12 mouse cellular contexts compared by ENCODE assay signal in the genomic region with DNA sequence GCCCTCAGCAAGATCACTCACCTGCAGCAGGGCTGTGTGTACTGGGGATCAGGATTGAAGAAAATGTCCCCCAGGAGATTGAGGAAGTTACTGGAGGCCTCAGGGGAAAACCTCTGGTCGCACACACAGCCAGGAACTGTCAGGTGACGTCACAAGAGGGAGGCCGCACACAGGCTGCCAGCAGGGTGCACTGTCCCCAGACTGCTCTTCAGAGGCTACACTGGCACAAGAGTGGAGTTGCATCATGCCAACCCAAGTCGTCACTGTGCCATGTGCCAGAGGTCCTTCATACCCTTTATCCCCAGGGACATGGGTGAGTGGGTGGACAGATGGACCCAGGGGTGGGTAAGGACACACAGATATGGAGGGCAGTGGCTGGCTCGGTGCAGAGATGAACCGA. TPM values are rescaled to one million over a fixed set of nuclear protein-coding genes. Genes with fewer than 3 reads are reported as not detected.
A peak's percentile ranks its signal among the peaks of the same experiment; 100 is the strongest.
DNase-seq lines count a peak whose midpoint lies in the region; ATAC-seq lines count a peak whose summit lies in the region.
"Had no signal": no experiment of that assay in that cellular context is flagged by ENCODE, and none has a peak within 500 bp of the region (broad histone marks: within the 10 kb centered on the region; RNA-seq: fewer than 3 reads in every experiment).

No protein-coding gene starts in this region.

- H3K36me3 ChIP-seq in hindbrain, embryonic 14.5 days (replicated peaks; ENCODE audit: control insufficient read depth, insufficient read depth) = no peaks in the 10 kb centered on the region
- H3K36me3 ChIP-seq: limb, embryonic 10.5 days had no signal

- no peaks in the 10 kb centered on the region for H3K4me1 ChIP-seq in hindbrain, embryonic 14.5 days (replicated peaks; ENCODE audit: control insufficient read depth, insufficient read depth, low read length)
- H3K4me1 ChIP-seq: neural tube, embryonic 13.5 days had no signal

- H3K9ac ChIP-seq in hindbrain, embryonic 14.5 days = no peak overlapping the region
- H3K9ac ChIP-seq: hindbrain, embryonic 13.5 days; neural tube, embryonic 13.5 days had no signal

- no peaks in the 10 kb centered on the region for H3K27me3 ChIP-seq in hindbrain, embryonic 14.5 days (ENCODE audit: control insufficient read depth, insufficient read depth, low read length)
- H3K27me3 ChIP-seq: hindbrain, embryonic 13.5 days; neural tube, embryonic 13.5 days had no signal

- H3K27ac ChIP-seq in hindbrain, embryonic 14.5 days = no peak overlapping the region
- H3K27ac ChIP-seq: hindbrain, embryonic 13.5 days; limb, embryonic 10.5 days; neural tube, embryonic 13.5 days had no signal

- peak; percentile 82 for ATAC-seq in common myeloid progenitor, adult 5-6 weeks (replicated peaks; ENCODE audit: low read depth, poor library complexity, severe bottlenecking)
- no peak for ATAC-seq in hindbrain, embryonic 14.5 days (ENCODE audit: low FRiP score)

- no peak overlapping the region for H3K4me3 ChIP-seq in hindbrain, embryonic 14.5 days (replicated peaks; ENCODE audit: low read length)
- H3K4me3 ChIP-seq: hindbrain, embryonic 13.5 days; limb, embryonic 10.5 days; neural tube, embryonic 13.5 days had no signal

- H3K9me3 ChIP-seq in hindbrain, embryonic 14.5 days (ENCODE audit: control insufficient read depth, low read length) = no peaks in the 10 kb centered on the region
- H3K9me3 ChIP-seq: hindbrain, embryonic 13.5 days; limb, embryonic 10.5 days; neural tube, embryonic 13.5 days had no signal

- WGBS in hindbrain, embryonic 14.5 days = 72% methylated on average over 6 of the region's 6 CpGs

- H3K4me2 ChIP-seq in hindbrain, embryonic 14.5 days (replicated peaks) = no peak overlapping the region
- H3K4me2 ChIP-seq: hindbrain, embryonic 13.5 days; neural tube, embryonic 13.5 days had no signal

- peak; percentile 62 for DNase-seq in adrenal gland, postnatal 14 days
- no peak for DNase-seq in adrenal gland, postnatal 4 days (ENCODE audit: low spot score in 2 of 2)
- peak; percentile 39 for DNase-seq in spleen, adult 18-20 months
- no peak for DNase-seq in spleen, adult 12 weeks (ENCODE audit: low spot score)
- DNase-seq in spleen, postnatal 14 days (ENCODE audit: low spot score in 2 of 2) = peak; percentile 9 to 21
- no peak for DNase-seq in hindbrain, embryonic 14.5 days (ENCODE audit: low spot score)
- DNase-seq in neural tube, embryonic 10.5 days (ENCODE audit: extremely low spot score, low spot score) = no peak
- DNase-seq: cerebellum, postnatal 14 days had no signal

RNA-seq across cellular contexts. Expression of a gene that starts 15.9 kb away (rescaled TPM):
- 39.1 and 41.4 TPM in 2 replicates for total RNA-seq in adrenal gland, postnatal 14 days (2021)
- 10 to 100 TPM; 60.2 to 62.4 TPM for total RNA-seq in adrenal gland, postnatal 4 days (2021)
- total RNA-seq in common myeloid progenitor, adult 5-6 weeks (2017) = 11.9 and 20.8 TPM in 2 replicates
- polyA plus RNA-seq in hindbrain, embryonic 14.5 days (2014; fragmentation: Nextera tagmentation; extraction: Ambion mirVana) = 13.0 and 13.9 TPM in 2 replicates

RNA-seq across cellular contexts. Expression of a gene that starts 18.0 kb away (rescaled TPM):
- 550 and 571 TPM in 2 replicates for total RNA-seq in adrenal gland, postnatal 14 days (2021)
- total RNA-seq in adrenal gland, postnatal 4 days (2021) = 100 to 1,000 TPM; 495 to 515 TPM
- total RNA-seq in common myeloid progenitor, adult 5-6 weeks (2017) = 273 and 299 TPM in 2 replicates
- polyA plus RNA-seq in hindbrain, embryonic 14.5 days (2014; fragmentation: Nextera tagmentation; extraction: Ambion mirVana) = 360 and 387 TPM in 2 replicates

RNA-seq across cellular contexts. Expression of a gene that starts 53.8 kb away (rescaled TPM):
- 6.5 and 8.9 TPM in 2 replicates for total RNA-seq in adrenal gland, postnatal 14 days (2021)
- 10 to 100 TPM; 12.8 to 12.9 TPM for total RNA-seq in adrenal gland, postnatal 4 days (2021)
- not detected in 2 replicates for total RNA-seq in common myeloid progenitor, adult 5-6 weeks (2017)
- 63.6 and 78.4 TPM in 2 replicates for polyA plus RNA-seq in hindbrain, embryonic 14.5 days (2014; fragmentation: Nextera tagmentation; extraction: Ambion mirVana)

Comparison
In these comparisons a context has a peak if more than half of its experiments do, and no peak if none do; other contexts are left out.
1. DNase-seq: peak in adrenal gland, postnatal 14 days (single experiment), spleen, adult 18-20 months (2 of 2) and spleen, postnatal 14 days (2 of 2); none in adrenal gland, postnatal 4 days (0 of 2), spleen, adult 12 weeks (single experiment), hindbrain, embryonic 14.5 days (single experiment) and neural tube, embryonic 10.5 days (single experiment).